Mouse (Mus musculus) kidney, postnatal 10 days (tissue): ENCODE measurements at regions not wholly inside any gene's neighbourhood (a gene's known extent, or its start where the extent isn't known, plus 50 kb on each side); places are given as distances from the start of the nearest gene placed in this dataset.

Experiments used
- DNase-seq: peaks from one replicate; pipeline ENCODE4 v3.0.0; 2021; ENCODE audit warnings: mixed read lengths

DNA sequence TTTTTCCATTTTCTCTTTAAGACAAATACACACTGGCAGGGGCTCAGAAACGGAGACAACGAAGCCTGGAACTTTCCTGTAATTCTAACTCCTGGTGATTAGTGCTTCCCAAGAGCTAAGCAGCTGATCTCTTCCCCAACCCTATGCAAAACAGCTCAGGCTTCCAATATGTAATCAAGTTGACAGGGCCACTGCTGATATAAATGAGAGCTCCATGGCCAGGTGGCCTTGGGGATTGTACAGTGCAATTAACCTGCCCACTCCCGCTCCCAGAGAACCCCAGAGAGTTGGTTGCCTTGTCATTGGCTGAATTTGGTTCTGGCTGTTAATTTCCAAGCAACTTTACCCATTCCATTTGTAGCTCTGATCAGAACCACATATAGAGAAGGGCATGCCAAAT, 67.8 kb downstream of the 4933415F23Rik start:
- DNase-seq, result no peak

DNA sequence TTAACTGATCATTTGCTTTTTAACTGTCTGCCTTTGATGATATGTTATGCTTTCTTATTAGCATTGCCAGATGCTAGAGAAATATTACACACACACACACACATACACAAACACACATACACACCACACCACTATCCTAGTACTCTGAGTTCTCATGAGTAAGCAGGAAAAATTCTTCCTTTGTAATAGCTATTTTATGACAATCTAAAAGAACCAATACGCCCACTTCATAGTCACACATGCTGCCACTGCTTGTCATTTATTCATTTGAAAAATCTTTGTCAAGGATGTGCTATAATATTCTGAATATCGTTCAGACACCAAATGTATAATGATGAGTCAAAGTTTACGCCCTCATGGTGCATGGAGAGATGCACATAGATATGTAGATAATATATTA, 78.5 kb downstream of the 4933415F23Rik start:
- DNase-seq, result no peak

GRCm38 (mm10) chr1:23007784-23008490, 94.1 kb downstream of the 4933415F23Rik start:
- DNase-seq, result no peak

GRCm38 (mm10) chr1:23004882-23005281, 97.2 kb downstream of the 4933415F23Rik start:
- DNase-seq, result no peak

DNA sequence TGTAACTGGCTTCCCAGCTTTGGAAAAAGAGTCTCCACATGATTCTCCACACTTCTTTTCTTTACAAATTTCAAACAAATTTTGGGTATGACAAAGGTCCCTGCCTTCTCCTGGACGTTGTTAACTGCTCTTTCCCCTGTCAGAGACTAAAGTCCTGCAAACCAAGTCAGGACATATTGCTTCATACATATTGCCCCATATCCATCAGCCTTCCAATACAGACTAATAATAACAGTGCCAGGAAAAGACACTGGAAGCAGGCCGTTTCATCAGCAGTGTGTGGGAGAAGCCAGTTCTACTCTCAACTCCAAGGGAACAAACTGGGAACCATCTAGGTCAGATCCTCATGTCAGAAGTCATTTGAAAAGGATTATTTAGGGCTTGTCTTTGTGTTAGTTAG, 105.4 kb downstream of the 4933415F23Rik start:
- DNase-seq, result no peak

GRCm38 (mm10) chr1:22989521-22990221, 112.4 kb downstream of the 4933415F23Rik start:
- DNase-seq, result no peak

DNA sequence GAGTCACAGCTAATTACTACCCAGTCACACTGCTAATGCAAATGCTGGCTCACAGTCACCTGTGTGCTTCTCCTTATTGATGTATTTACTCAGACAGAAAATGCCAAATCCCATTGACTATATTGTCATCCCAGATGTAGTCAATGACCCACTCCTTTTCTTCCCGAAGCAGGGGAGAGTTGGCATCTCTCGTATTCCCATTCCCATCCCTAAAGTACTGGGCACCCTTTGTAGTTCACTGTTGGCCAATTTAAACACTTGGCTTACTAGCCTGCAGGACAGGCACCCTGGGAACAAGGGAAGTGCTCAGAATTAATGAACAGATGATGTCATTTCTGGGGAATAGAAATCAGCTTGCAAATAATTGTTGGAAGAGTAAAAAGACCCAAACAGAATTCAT, 114.5 kb downstream of the 4933415F23Rik start:
- no peak for DNase-seq

DNA sequence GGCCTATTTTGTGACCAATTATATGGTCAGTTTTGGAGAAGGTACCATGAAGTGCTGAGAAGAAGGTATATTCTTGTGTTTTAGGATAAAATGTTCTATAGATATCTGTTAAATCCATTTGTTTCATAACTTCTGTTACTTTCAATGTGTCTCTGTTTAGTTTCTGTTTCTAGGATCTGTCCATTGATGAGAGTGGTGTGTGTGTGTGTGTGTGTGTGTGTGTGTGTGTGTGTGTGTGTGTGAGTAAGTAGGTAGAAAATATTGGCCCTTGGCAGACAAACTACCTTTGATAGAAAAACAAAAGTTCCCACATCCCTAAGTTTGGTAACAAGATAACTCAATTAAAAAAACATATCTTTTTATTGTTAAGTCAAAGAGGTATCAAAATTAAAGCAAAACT, 117.8 kb downstream of the 4933415F23Rik start:
- DNase-seq, result peak; percentile 43

GRCm38 (mm10) chr1:22974917-22975316, 127.1 kb downstream of the 4933415F23Rik start:
- no peak for DNase-seq

DNA sequence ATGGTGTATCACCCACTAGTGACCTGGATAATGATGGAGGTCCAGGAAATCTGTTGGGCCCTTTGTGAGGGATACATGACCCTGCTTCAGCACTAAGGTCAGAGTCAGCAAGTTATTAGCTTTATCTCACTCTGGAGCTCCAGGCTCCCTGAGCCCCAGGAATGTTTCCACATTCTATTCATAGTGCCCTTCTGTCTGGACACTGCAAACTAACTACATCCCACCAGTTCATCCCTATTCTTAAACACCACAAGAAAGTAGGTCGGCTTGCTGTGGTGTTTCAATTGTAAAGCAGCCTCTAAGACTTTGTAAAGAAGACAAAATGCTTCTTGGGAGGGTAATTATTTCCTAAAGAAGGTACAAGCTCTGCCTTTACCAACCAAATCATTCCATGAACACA, 138.2 kb upstream of the Rims1 start:
- DNase-seq, result no peak

DNA sequence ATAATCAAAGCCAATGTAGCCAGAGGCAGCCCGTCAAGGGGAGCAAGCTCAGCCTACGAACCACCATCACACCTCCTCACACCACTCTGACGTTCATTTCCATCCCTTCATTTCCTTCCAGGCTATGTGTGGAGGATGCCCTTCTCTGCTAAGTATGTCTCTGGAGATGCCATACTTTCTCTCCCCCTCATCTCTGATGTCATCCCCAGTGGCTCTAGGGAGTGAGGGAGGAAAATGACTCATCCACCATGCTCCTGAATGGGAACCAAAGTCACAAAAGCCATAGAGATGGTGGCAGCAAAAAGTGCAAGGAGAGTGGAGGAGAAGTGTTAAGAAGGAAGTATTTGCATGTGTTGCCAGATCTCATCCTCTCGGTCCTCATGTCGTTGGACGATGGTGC, 134.0 kb upstream of the Rims1 start:
- DNase-seq, result no peak

GRCm38 (mm10) chr1:22931147-22931896, 125.5 kb upstream of the Rims1 start:
- DNase-seq, result no peak

DNA sequence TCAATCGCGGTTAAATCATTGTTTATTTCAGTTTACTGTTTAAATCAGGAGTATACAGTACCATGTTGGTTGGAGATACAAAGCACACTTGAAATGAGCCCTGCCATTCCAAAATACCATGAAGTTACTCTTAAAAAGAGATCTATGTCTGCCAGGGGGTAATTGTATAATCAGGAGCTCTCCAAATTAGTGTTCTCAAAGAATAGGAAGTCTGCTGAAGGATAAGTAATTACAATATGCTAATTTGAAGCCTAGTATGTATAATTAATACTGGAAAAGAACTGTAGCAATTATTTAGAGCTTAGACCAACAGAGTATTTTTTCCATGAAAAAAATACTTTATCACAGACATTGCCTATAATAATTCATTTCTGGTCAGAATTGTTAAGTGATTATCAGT, 97.2 kb upstream of the Rims1 start:
- DNase-seq, result no peak

- no peak for DNase-seq
Measured at GRCm38 (mm10) chr1:22901018-22901625, 95.3 kb upstream of the Rims1 start.

DNA sequence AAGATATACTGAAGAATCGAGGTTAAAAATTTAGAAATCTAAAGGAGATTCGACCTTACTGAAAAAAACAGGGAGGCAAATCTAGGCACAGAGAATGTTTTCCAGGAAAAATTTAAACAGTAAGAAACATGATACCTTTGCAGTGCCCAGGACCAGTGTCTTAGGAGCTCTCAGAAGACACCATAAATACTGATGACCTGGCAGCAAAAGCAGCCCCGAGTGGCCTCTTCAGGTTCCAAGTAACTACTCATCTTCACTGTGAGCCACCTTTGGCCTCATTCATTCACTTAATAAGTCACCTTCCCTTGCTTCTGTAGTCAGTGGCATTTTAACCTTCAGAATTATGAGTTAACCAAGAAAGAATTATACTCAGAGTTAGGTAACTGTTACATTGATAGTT, 89.3 kb upstream of the Rims1 start:
- no peak for DNase-seq

- no peak for DNase-seq
Measured at GRCm38 (mm10) chr1:22862985-22863384, 57.2 kb upstream of the Rims1 start.
